Mouse (Mus musculus): Measurements from ENCODE around the gene Nsg1.

DNA sequence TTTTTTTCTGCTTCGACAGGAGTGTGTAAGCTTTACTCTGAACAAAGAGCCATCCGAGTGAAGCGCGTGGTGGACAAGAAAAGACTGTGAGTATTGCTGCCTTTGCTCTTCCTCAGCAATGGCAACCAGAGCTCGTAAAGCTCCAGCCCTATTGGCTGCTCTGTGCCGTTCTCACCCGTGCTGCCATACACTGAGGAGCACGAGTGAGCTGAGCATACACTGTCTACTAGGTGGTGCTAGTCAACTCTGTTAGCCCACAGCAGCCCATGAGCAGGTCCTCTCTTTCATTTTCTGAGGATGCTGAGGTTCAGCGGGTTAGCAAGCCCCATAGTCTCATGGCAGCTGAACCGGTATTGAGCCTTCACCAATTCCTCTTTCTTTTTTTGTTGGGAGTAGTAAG, 52.9 kb downstream of the Nsg1 start:
- no peak for TF ChIP-seq CTCF (IDR thresholded peaks at IDR 0.05)
- TF ChIP-seq EP300 (IDR thresholded peaks at IDR 0.05) = no peak
